Mouse (Mus musculus): ENCODE results near the gene Adcy5.

The Adcy5 gene

GRCm38 (mm10) chr16:35154641-35155390, at the start of gene Adcy5:
Gene Adcy5, plus strand, starts transcription at chr16:35154877.
- DNase-seq: peak; percentile 45 to 62

- no peak for DNase-seq
Measured at GRCm38 (mm10) chr16:35107985-35108384, 46.7 kb upstream of the Adcy5 start.

- DNase-seq: no peak
Measured at GRCm38 (mm10) chr16:35109156-35109555, 45.5 kb upstream of the Adcy5 start.

GRCm38 (mm10) chr16:35109656-35110291, 44.9 kb upstream of the Adcy5 start:
- DNase-seq: no peak

GRCm38 (mm10) chr16:35110410-35111142, 44.1 kb upstream of the Adcy5 start:
- DNase-seq: peak; percentile 84 to 87

GRCm38 (mm10) chr16:35111143-35111620, 43.5 kb upstream of the Adcy5 start:
- DNase-seq: peak; percentile 29 to 34

- no peak for DNase-seq
Measured at GRCm38 (mm10) chr16:35113496-35113895, 41.2 kb upstream of the Adcy5 start.

- DNase-seq: no peak
Measured at GRCm38 (mm10) chr16:35116328-35116956, 38.2 kb upstream of the Adcy5 start.

GRCm38 (mm10) chr16:35117436-35117835, 37.2 kb upstream of the Adcy5 start:
- no peak for DNase-seq

- no peak for DNase-seq
Measured at GRCm38 (mm10) chr16:35120603-35121002, 34.1 kb upstream of the Adcy5 start.

GRCm38 (mm10) chr16:35127270-35127669, 27.4 kb upstream of the Adcy5 start:
- no peak for DNase-seq

GRCm38 (mm10) chr16:35130172-35130571, 24.5 kb upstream of the Adcy5 start:
- DNase-seq: no peak

GRCm38 (mm10) chr16:35139416-35139815, 15.3 kb upstream of the Adcy5 start:
- DNase-seq: no peak

GRCm38 (mm10) chr16:35139873-35140619, 14.6 kb upstream of the Adcy5 start:
- peak; percentile 34 to 43 for DNase-seq

GRCm38 (mm10) chr16:35140620-35140975, 14.1 kb upstream of the Adcy5 start:
- no peak for DNase-seq

- DNase-seq: peak in 1 of 2 experiments; percentile 43
Measured at GRCm38 (mm10) chr16:35141839-35142238, 12.8 kb upstream of the Adcy5 start.

GRCm38 (mm10) chr16:35146153-35146552, 8.5 kb upstream of the Adcy5 start:
- no peak for DNase-seq

- no peak for DNase-seq
Measured at GRCm38 (mm10) chr16:35153146-35153755, 1.4 kb upstream of the Adcy5 start.

GRCm38 (mm10) chr16:35154245-35154640, 434 bp upstream of the Adcy5 start:
- peak; percentile 62 to 65 for DNase-seq

- peak; percentile 47 to 61 for DNase-seq
Measured at GRCm38 (mm10) chr16:35155391-35156305, 971 bp downstream of the Adcy5 start.

GRCm38 (mm10) chr16:35156306-35156695, 1.6 kb downstream of the Adcy5 start:
- peak; percentile 36 to 51 for DNase-seq
